Mouse (Mus musculus): ENCODE measurements around the gene Sfrp5. TPM values are rescaled to one million over a fixed set of nuclear protein-coding genes. Genes with fewer than 3 reads are reported as not detected.

The Sfrp5 gene
- total and polyA plus RNA-seq, 3 experiments: 4.7 to 11.6 (median 5.9) TPM

DNA sequence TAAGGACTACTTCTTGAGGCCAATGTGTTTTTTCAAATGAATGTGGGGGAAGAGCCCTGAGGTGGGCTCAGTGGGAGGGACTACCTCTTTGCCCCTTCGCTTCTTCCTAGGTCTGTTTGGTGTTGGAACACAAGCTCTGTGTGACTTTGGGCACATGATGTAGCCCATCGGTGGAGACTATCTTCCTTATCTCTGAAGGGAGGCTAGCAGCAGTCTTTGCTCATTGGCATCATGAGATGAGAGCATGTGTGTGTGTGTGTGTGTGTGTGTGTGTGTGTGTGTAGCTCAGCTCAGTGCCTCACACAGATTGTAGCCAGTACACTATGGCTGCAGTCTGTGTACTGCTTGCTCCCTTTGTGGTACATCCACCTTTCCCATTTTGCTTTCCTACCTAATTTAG lies 24.6 kb downstream of the Sfrp5 start:
- WGBS: 65% methylated on average over 2 of the region's 2 CpGs
- H3K36me3 ChIP-seq (ENCODE audit: control insufficient read depth, insufficient read depth, low read length): no peaks in the 10 kb centered on the region
- no peak overlapping the region for H3K4me3 ChIP-seq
- no peaks in the 10 kb centered on the region for H3K27me3 ChIP-seq (ENCODE audit: control insufficient read depth, insufficient read depth, low read length)
- DNase-seq: no peak
- TF ChIP-seq POLR2A (IDR thresholded peaks at IDR 0.05; ENCODE audit: insufficient read depth, low read depth, low read length): no peak
- no peak for TF ChIP-seq CTCF (IDR thresholded peaks at IDR 0.05)
- no peak for TF ChIP-seq EP300 (IDR thresholded peaks at IDR 0.05; ENCODE audit: insufficient read depth, low read depth, low read length)
- H3K9ac ChIP-seq (ENCODE audit: low read depth, low read length): no peak overlapping the region
- intact Hi-C loops (cut with DNase I): no loop called here
- H3K27ac ChIP-seq: no peak overlapping the region
- no peaks in the 10 kb centered on the region for H3K79me2 ChIP-seq (replicated peaks; ENCODE audit: control insufficient read depth, insufficient read depth, low read length)
- H3K4me1 ChIP-seq (ENCODE audit: control insufficient read depth, insufficient read depth, low read length): no peaks in the 10 kb centered on the region

- no peak overlapping the region for H3K9ac ChIP-seq (ENCODE audit: low read depth, low read length)
- H3K4me3 ChIP-seq: no peak overlapping the region
- no peak for DNase-seq
- 76% methylated on average over 7 of the region's 7 CpGs for WGBS
- H3K4me1 ChIP-seq (ENCODE audit: control insufficient read depth, insufficient read depth, low read length): no peaks in the 10 kb centered on the region
- no peak overlapping the region for H3K27ac ChIP-seq
- intact Hi-C loops (cut with DNase I): no loop called here
- H3K27me3 ChIP-seq (ENCODE audit: control insufficient read depth, insufficient read depth, low read length): no peaks in the 10 kb centered on the region
- H3K36me3 ChIP-seq (ENCODE audit: control insufficient read depth, insufficient read depth, low read length): no peaks in the 10 kb centered on the region
- no peak for TF ChIP-seq POLR2A (IDR thresholded peaks at IDR 0.05; ENCODE audit: insufficient read depth, low read depth, low read length)
- no peak for TF ChIP-seq EP300 (IDR thresholded peaks at IDR 0.05; ENCODE audit: insufficient read depth, low read depth, low read length)
- TF ChIP-seq CTCF (IDR thresholded peaks at IDR 0.05): no peak
- H3K79me2 ChIP-seq (replicated peaks; ENCODE audit: control insufficient read depth, insufficient read depth, low read length): no peaks in the 10 kb centered on the region
Measured at GRCm38 (mm10) chr19:42176841-42177240, 25.2 kb downstream of the Sfrp5 start.

DNA sequence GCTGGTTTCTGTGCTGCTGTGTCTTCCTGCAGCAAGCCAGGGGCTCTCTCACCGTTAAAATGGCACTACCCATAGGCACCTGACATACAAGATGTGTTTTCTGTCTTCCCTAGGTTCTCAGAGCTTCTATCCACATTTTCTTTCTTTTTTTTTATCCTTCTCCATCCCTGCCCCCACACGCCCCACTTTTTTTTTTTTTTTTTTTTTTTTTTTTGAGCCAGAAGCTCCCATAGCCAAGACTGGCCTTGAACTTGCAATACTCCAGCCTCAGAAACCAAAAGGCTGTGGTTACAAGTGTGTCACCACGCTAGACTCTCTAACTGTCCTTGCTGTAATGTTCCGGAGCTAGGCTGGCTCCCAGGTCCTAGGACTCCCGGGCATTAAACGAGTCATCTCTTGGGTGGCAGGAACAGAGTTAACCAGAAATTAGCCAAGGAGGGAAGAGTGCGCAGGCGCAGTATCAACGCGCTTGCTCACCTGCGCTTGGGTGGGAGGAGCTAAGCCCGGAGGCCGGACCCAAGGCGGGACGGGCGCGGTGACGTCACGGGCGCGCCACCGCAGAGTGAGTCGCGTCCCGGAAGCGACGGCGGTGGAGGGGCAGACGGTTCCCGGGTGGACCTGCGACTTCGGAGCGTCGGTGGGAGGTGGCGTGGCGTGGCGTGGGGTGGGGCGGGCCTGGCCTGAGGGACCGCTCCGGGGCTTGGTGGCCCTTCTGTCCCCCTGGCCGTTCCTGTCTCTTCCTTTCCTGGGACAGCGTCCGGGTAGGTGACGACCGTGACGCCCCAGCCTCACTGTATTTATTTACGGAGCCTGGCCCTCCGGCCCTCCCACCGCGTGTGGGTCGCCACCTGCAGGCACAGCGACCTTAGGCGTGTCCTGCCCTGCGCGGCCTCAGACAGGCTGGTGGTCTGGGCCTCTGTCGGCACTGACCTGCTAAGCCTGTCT lies 31.8 kb downstream of the Sfrp5 start:
- peak overlapping the region; percentile 91 for H3K9ac ChIP-seq (ENCODE audit: low read depth, low read length)
- no peaks in the 10 kb centered on the region for H3K27me3 ChIP-seq (ENCODE audit: control insufficient read depth, insufficient read depth, low read length)
- no peaks in the 10 kb centered on the region for H3K36me3 ChIP-seq (ENCODE audit: control insufficient read depth, insufficient read depth, low read length)
- intact Hi-C loops (cut with DNase I): no loop called here
- WGBS: 1% methylated on average over 56 of the region's 56 CpGs
- peak; percentile 93 to 95 for DNase-seq
- no peaks in the 10 kb centered on the region for H3K4me1 ChIP-seq (ENCODE audit: control insufficient read depth, insufficient read depth, low read length)
- peak; percentile 76 for TF ChIP-seq POLR2A (IDR thresholded peaks at IDR 0.05; ENCODE audit: insufficient read depth, low read depth, low read length)
- TF ChIP-seq EP300 (IDR thresholded peaks at IDR 0.05; ENCODE audit: insufficient read depth, low read depth, low read length): no peak
- no peak for TF ChIP-seq CTCF (IDR thresholded peaks at IDR 0.05)
- 0 out of 2 replicates have a peak, but pooled peaks cover 1% of the 10 kb centered on the region for H3K79me2 ChIP-seq (replicated peaks; ENCODE audit: control insufficient read depth, insufficient read depth, low read length)
- H3K27ac ChIP-seq: peak overlapping the region; percentile 79
- H3K4me3 ChIP-seq: peak overlapping the region; percentile 80

DNA sequence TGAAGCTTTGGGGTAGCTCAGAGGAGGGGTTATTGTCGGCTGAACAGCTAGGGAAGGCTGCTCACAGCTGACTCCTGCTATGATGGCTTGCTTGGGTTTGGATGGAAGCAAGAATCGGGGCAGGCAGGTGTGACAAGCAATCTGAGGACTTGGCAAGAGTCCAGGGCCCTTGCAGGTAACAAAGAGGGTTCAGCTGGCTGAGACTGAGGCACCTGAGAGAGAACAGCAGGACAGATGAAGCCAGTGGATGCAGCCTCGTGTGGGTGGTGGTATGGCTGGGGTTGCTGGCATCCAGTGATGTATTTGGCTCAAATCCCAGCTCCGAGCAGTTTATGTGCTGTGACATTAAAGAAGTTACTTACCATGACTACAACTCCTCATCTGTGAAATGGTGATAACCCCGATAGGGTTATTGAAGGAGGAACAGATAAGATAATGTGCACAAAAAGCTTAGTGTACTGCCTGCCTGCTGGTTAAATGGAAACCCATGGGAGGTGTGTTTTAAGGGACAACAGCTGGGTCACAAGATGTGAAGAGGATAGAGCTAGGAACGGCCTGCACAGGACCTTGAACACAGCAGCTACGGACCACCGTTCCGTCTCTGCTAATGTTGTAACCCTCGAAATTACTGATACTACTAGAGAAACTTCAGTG lies 32.6 kb downstream of the Sfrp5 start:
- DNase-seq: no peak
- intact Hi-C loops (cut with DNase I): loop anchor here (5.0 kb wide), 3 partner anchors 37 to 187 kb away; partner anchors contain the start of genes Ankrd2, Mms19 and Ubtd1
- no peak for TF ChIP-seq EP300 (IDR thresholded peaks at IDR 0.05; ENCODE audit: insufficient read depth, low read depth, low read length)
- Histone ChIP-seq H3K9ac (ENCODE audit: low read depth, low read length) (no peak overlapping the region), H3K27ac (no peak overlapping the region), H3K27me3 (ENCODE audit: control insufficient read depth, insufficient read depth, low read length) (no peaks in the 10 kb centered on the region), H3K79me2 (replicated peaks; ENCODE audit: control insufficient read depth, insufficient read depth, low read length) (0 out of 2 replicates have a peak, but pooled peaks cover 1% of the 10 kb centered on the region), H3K4me3 (no peak overlapping the region), H3K36me3 (ENCODE audit: control insufficient read depth, insufficient read depth, low read length) (no peaks in the 10 kb centered on the region), H3K4me1 (ENCODE audit: control insufficient read depth, insufficient read depth, low read length) (no peaks in the 10 kb centered on the region)
- WGBS: 42% methylated on average over 10 of the region's 10 CpGs

DNA sequence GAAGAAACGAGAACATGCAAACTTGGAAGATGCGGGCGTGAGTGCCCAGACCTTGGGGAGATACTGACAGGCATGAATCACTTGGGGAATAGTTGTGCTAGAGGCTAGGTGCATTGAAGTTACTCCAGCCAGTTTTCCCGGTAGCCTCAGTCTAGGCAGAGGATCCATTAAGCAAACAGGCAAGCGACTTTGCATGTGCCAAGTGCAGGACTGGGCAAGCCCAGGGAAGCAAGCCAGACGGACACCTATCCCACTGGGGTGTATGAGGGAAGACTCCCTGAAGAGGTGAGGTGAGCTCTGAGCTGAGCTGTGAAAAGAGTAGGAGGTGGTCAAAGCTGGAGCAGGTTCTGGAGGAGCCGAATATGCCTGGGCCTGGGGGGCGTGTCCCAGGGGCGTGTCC lies 34.6 kb downstream of the Sfrp5 start:
- no peak for DNase-seq
- no peak overlapping the region for H3K9ac ChIP-seq (ENCODE audit: low read depth, low read length)
- intact Hi-C loops (cut with DNase I): loop anchor here (5.0 kb wide), 3 partner anchors 35 to 185 kb away; partner anchors contain the start of genes Ankrd2, Mms19 and Ubtd1
- no peaks in the 10 kb centered on the region for H3K27me3 ChIP-seq (ENCODE audit: control insufficient read depth, insufficient read depth, low read length)
- WGBS: 59% methylated on average over 9 of the region's 9 CpGs
- H3K79me2 ChIP-seq (replicated peaks; ENCODE audit: control insufficient read depth, insufficient read depth, low read length): 0 out of 2 replicates have a peak, but pooled peaks cover 1% of the 10 kb centered on the region
- no peak overlapping the region for H3K27ac ChIP-seq
- no peak overlapping the region for H3K4me3 ChIP-seq
- no peaks in the 10 kb centered on the region for H3K4me1 ChIP-seq (ENCODE audit: control insufficient read depth, insufficient read depth, low read length)
- no peaks in the 10 kb centered on the region for H3K36me3 ChIP-seq (ENCODE audit: control insufficient read depth, insufficient read depth, low read length)
- no peak for TF ChIP-seq CTCF (IDR thresholded peaks at IDR 0.05)
- TF ChIP-seq EP300 (IDR thresholded peaks at IDR 0.05; ENCODE audit: insufficient read depth, low read depth, low read length): no peak
- TF ChIP-seq POLR2A (IDR thresholded peaks at IDR 0.05; ENCODE audit: insufficient read depth, low read depth, low read length): no peak
